Mouse (Mus musculus): Measurements from ENCODE around the gene Plb1. TPM values are rescaled to one million over a fixed set of nuclear protein-coding genes. Genes with fewer than 3 reads are reported as not detected.

Plb1 gene
- polyA plus RNA-seq, 1 experiment from 2014 or later = not detected

DNA sequence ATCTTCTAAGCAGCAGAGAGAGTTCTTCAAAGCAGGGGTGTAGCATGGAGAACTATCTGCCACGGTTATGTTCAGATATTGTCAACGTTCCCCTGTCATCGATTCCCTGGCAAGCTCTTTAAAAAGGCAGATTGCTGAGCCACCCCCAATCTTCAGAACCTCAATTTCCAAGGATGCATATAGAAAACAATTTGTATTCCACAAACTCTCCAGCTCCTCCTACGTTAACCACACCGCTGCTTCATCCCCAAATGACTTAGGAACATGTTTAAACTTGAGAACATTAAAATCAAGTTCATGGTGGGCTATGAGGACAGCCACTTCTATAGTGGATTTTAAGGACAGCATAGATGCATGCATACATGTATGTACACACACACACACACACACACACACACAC lies 138.7 kb downstream of the Plb1 start:
- Histone ChIP-seq H3K27me3 (replicated peaks) (no peaks in the 10 kb centered on the region), H3K9me3 (no peaks in the 10 kb centered on the region), H3K36me3 (no peaks in the 10 kb centered on the region), H3K9ac (no peak overlapping the region), H3K4me3 (no peak overlapping the region), H3K4me2 (replicated peaks) (no peak overlapping the region), H3K27ac (no peak overlapping the region), H3K4me1 (no peaks in the 10 kb centered on the region)
- no peak for ATAC-seq (ENCODE audit: low FRiP score, low read depth)
- WGBS = 91% methylated on average over 5 of the region's 5 CpGs

DNA sequence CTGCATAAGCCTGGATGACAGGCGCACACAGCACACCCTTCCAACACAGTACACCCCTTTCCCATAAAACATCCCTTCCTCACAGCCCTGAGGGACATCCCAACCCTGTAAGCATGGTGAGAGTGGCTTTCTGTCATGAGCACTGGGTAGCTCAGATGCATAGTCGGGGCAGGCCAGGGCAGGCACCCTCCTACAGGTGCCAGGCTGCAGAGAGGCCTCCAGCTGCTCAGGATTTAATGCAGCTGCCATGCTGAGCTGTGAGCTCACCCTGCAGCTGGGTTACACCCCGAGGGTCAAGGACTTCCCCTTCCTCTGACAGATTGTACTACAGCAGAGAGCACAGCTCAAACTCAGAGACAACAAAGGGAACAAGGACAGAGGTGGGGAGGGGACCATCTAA lies 146.0 kb downstream of the Plb1 start:
- no peak overlapping the region for H3K9ac ChIP-seq
- ATAC-seq (ENCODE audit: low FRiP score, low read depth) = no peak
- H3K4me3 ChIP-seq = no peak overlapping the region
- H3K36me3 ChIP-seq = no peaks in the 10 kb centered on the region
- H3K9me3 ChIP-seq = no peaks in the 10 kb centered on the region
- WGBS = 51% methylated on average over 3 of the region's 3 CpGs
- H3K4me2 ChIP-seq (replicated peaks) = no peak overlapping the region
- H3K4me1 ChIP-seq = no peaks in the 10 kb centered on the region
- H3K27me3 ChIP-seq (replicated peaks) = no peaks in the 10 kb centered on the region
- H3K27ac ChIP-seq = no peak overlapping the region

DNA sequence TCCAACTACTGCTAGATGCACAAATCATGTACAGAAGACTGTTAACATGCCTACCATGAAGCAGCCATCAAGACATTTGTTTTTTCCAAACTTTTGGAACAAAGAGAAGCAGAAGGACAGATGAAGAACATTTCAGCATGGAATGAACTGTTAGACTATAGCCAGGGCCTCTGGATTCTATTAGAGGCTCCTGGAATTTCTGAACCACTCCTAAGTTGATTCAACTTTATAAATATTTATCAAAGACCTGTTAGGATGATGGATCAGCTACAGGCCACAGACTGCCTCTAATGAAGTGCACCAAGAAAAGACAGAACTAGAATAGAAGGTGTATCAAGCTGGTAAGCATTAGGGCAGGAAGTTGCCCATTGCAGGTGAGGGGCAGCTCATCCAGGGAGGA lies 156.1 kb downstream of the Plb1 start:
- H3K9me3 ChIP-seq = no peaks in the 10 kb centered on the region
- no peaks in the 10 kb centered on the region for H3K36me3 ChIP-seq
- H3K27ac ChIP-seq = no peak overlapping the region
- H3K9ac ChIP-seq = no peak overlapping the region
- H3K4me2 ChIP-seq (replicated peaks) = no peak overlapping the region
- no peaks in the 10 kb centered on the region for H3K27me3 ChIP-seq (replicated peaks)
- H3K4me1 ChIP-seq = no peaks in the 10 kb centered on the region
- ATAC-seq (ENCODE audit: low FRiP score, low read depth) = no peak
- no peak overlapping the region for H3K4me3 ChIP-seq

DNA sequence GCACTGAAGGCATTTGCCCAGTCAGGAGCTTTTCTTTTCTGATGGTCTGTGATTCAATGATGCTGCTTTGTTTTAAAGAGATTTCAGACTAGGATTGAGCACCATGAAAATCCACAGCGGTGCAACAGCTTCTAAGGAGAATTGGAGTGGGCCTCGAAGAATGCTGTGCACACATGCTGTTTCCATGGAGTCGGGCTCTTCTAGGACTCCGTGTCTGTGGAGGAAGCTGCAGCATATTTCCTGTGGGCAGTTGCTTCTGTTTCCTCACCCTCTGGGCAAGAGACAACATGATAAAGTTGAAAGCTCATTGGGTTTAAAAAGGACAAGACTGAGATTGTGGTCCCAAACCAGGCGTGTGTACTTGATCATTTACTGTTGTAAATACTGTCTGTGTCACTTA lies 157.8 kb downstream of the Plb1 start:
- H3K36me3 ChIP-seq = no peaks in the 10 kb centered on the region
- H3K27ac ChIP-seq = no peak overlapping the region
- ATAC-seq (ENCODE audit: low FRiP score, low read depth) = no peak
- no peak overlapping the region for H3K4me3 ChIP-seq
- 77% methylated on average over 5 of the region's 5 CpGs for WGBS
- no peaks in the 10 kb centered on the region for H3K27me3 ChIP-seq (replicated peaks)
- no peak overlapping the region for H3K4me2 ChIP-seq (replicated peaks)
- no peaks in the 10 kb centered on the region for H3K9me3 ChIP-seq
- no peaks in the 10 kb centered on the region for H3K4me1 ChIP-seq
- H3K9ac ChIP-seq = no peak overlapping the region

DNA sequence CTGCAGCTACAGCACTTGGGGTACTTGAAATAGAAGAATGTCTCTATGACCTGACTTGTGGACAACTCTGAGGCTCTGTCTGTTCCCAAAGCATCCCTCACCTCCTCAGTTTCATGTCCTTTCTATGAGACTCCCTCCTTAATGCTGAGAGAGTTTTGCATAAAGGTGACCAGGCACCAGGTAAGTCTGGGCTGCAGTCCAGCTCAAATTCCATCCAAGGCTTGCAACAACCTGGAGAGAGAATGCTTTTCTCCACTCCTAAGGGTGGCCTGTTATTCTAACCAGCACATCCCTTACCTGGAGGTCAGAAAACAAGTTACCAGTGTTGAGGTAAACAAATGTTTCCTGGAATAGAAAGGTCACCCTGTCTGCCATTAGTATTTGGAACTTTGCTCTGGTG lies 159.8 kb downstream of the Plb1 start:
- Histone ChIP-seq H3K9ac (no peak overlapping the region), H3K27me3 (replicated peaks) (no peaks in the 10 kb centered on the region), H3K9me3 (no peaks in the 10 kb centered on the region), H3K4me3 (no peak overlapping the region), H3K4me2 (replicated peaks) (no peak overlapping the region), H3K36me3 (no peaks in the 10 kb centered on the region), H3K4me1 (no peaks in the 10 kb centered on the region), H3K27ac (no peak overlapping the region)
- ATAC-seq (ENCODE audit: low FRiP score, low read depth) = no peak

DNA sequence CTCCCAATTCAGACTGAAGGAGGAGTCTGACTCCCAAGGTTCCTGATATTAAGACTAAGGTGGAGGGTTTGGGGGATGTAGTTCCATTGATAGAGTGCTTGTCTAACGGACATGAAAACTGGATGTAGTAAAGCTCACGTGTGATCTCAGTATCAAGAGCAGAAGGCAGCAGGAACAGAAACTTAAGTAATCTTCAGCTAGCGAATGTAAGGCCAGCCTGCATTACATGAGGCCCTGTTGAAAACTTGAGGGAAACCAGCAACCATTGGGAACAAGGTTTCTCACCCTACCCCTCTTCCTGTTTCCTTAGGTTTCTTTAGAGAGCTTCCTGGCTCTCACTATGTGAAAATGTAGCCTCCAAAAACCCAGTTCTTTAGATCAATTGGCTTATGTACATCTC lies 162.1 kb downstream of the Plb1 start:
- no peak for ATAC-seq (ENCODE audit: low FRiP score, low read depth)
- Histone ChIP-seq H3K36me3 (no peaks in the 10 kb centered on the region), H3K9me3 (no peaks in the 10 kb centered on the region), H3K4me3 (no peak overlapping the region), H3K4me2 (replicated peaks) (no peak overlapping the region), H3K27ac (no peak overlapping the region), H3K27me3 (replicated peaks) (no peaks in the 10 kb centered on the region), H3K4me1 (no peaks in the 10 kb centered on the region), H3K9ac (no peak overlapping the region)
- 88% methylated on average over 3 of the region's 3 CpGs for WGBS

DNA sequence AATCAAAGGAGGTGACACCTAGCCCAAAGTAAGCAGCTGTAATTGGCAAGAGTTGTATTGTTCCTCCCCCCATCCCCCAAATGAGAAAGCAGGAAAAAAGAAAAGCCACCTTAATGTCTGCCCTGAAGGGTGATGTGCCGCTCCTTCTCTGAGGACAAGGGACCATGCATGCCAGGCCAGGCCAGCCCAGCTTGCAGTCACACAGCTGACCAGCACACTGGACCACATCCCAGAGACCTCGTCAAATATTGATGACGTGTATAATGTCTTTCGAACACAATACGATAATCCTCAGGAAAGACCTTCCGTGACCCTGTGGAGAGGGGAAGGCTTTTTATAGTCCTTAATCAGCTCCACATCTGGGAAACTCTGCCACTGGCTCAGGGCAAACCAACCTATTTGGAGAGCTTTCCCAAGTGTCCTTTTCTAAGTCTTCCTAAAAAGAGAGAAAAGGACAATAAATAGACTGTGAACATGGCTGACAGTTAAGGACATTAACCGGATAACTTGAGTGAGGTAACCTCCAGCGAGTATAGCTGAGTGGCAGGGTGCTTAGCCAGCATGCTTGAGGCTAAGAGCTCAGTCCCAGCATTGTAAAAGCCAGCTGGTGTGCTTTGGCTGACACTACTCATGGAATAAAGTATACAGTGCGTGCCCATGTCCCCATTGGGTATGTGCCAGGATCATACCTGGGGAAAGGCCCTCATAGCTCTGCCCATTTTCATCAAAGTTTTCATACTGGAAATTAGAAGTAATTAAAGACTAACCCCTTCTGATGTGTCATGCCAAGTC lies 162.8 kb downstream of the Plb1 start:
- Histone ChIP-seq H3K4me2 (replicated peaks) (no peak overlapping the region), H3K4me1 (no peaks in the 10 kb centered on the region), H3K9me3 (no peaks in the 10 kb centered on the region), H3K9ac (no peak overlapping the region), H3K4me3 (no peak overlapping the region), H3K27me3 (replicated peaks) (no peaks in the 10 kb centered on the region), H3K27ac (no peak overlapping the region), H3K36me3 (no peaks in the 10 kb centered on the region)
- ATAC-seq (ENCODE audit: low FRiP score, low read depth) = no peak
- WGBS = 72% methylated on average over 9 of the region's 9 CpGs

DNA sequence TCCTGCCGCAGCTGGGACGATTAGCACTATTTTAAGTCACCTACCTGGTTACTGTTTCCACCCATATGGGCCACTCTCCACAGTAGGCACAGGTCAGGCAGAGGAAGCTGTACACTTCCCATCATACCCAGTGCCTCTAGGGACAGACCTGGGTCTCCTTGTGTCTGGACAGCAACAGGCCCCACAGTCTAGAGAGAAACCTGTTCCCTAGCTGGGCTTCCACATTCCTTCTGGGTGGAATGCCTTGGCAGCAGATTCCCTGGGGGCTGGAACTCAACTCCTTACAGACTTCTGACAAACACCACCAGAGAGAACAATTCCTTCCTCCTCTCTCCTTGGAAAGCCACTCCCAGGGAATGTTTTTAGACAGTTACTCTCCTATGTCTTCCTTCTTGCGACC lies 165.2 kb downstream of the Plb1 start:
- H3K27ac ChIP-seq = no peak overlapping the region
- no peaks in the 10 kb centered on the region for H3K9me3 ChIP-seq
- no peaks in the 10 kb centered on the region for H3K36me3 ChIP-seq
- no peak overlapping the region for H3K4me3 ChIP-seq
- no peaks in the 10 kb centered on the region for H3K27me3 ChIP-seq (replicated peaks)
- H3K4me2 ChIP-seq (replicated peaks) = no peak overlapping the region
- 88% methylated on average over 3 of the region's 3 CpGs for WGBS
- H3K9ac ChIP-seq = no peak overlapping the region
- H3K4me1 ChIP-seq = no peaks in the 10 kb centered on the region
- no peak for ATAC-seq (ENCODE audit: low FRiP score, low read depth)

DNA sequence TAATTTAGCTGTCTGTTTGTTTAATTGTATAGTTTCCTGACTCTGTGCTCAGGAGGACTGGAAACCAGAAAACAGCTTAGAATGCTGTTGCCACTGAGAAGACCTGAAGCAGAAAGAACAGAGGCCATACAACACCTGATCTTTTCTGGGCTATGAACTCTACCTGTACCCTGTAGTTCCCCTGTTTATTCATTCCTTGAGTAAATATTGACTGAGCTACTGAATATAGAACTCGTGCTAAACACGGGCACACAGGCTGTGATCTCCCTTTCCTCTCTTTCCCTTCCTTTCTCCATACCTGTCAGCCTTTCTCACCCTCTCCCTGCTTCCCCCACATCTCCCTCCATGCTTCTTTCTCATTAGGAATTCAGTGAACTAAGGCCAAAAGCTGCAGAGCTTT lies 168.4 kb downstream of the Plb1 start:
- no peaks in the 10 kb centered on the region for H3K4me1 ChIP-seq
- no peak overlapping the region for H3K4me3 ChIP-seq
- no peak overlapping the region for H3K9ac ChIP-seq
- H3K9me3 ChIP-seq = no peaks in the 10 kb centered on the region
- no peak for ATAC-seq (ENCODE audit: low FRiP score, low read depth)
- H3K27me3 ChIP-seq (replicated peaks) = no peaks in the 10 kb centered on the region
- WGBS = 81% methylated on average over 2 of the region's 2 CpGs
- H3K36me3 ChIP-seq = no peaks in the 10 kb centered on the region
- no peak overlapping the region for H3K4me2 ChIP-seq (replicated peaks)
- H3K27ac ChIP-seq = no peak overlapping the region

DNA sequence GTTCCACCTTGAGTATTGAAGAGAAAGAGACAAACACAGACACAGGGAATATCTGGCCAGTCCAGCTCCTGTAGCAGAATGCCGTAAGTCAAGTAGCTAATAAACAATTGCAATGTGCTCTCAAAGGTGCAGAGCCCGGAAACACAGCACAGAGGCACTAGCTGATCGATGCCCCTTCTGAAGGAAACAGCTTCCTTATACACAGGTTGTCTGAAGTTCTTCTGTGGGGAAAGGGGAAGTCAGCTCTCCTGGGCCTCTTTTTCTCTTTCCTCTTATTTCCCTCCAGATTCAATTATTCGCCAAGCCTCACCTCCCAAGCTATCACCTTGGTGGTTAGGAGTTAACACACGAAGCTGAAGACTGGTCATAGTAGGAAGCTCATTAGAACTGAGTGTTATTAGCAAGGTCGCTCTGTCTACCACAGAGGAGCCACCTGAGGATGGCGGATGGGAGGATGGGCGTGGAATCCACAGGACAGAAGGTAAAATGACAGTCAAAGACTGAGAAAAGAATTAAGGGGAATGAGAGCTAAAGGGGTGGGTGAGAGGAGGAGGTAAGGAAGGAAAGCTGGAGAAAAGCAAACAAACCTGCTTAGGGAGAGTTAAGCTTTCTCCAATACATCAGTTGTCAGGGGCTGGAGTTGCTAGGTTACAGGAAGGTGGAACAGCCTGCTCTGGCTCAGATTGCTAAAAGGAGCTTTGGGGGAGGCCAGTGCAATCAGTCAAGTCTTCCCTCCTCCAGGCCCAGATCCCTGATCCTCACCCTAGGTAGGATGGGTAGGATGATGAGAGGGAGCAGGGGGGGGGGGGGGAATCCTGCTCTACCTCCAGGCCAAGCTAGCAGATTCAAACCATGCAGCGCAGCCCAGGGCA lies 170.8 kb downstream of the Plb1 start:
- WGBS = 83% methylated on average over 9 of the region's 9 CpGs
- H3K4me3 ChIP-seq = no peak overlapping the region
- no peak for ATAC-seq (ENCODE audit: low FRiP score, low read depth)
- H3K4me1 ChIP-seq = no peaks in the 10 kb centered on the region
- H3K4me2 ChIP-seq (replicated peaks) = no peak overlapping the region
- no peak overlapping the region for H3K27ac ChIP-seq
- H3K9me3 ChIP-seq = no peaks in the 10 kb centered on the region
- no peaks in the 10 kb centered on the region for H3K27me3 ChIP-seq (replicated peaks)
- no peaks in the 10 kb centered on the region for H3K36me3 ChIP-seq
- H3K9ac ChIP-seq = no peak overlapping the region

DNA sequence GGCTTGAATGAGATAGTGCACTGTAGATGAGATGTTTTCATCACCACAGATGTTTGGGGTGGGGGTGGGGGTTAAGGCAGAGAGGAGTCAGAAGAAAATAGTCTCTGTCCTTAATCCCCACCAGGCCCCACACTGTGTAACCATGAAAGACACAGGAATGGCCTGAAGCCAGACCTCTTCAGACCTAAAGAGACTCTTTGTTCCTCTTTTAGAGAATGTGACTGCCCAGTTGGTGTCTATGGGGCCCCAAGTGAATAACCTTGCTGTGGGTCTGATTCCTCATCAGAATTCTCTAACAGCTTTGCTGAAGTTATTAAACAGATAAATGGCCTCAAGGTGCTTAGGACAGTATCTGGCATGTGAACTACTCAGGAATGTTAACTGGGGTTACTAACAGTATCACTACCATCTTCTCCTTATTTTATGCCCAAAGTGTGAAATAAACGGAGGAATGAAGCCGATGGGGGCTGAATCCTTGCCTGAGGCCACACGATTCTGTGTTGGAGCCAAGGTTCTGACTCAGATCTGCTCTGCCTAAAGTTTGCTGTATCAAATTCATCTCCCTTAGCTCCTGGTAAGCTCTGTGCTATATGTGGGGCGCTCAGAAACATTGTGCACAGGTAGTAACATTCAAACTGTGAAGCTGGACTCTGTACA lies 172.8 kb downstream of the Plb1 start:
- ATAC-seq (ENCODE audit: low FRiP score, low read depth) = no peak
- no peaks in the 10 kb centered on the region for H3K36me3 ChIP-seq
- no peaks in the 10 kb centered on the region for H3K9me3 ChIP-seq
- H3K4me2 ChIP-seq (replicated peaks) = no peak overlapping the region
- H3K27ac ChIP-seq = no peak overlapping the region
- no peak overlapping the region for H3K9ac ChIP-seq
- H3K4me3 ChIP-seq = no peak overlapping the region
- 80% methylated on average over 4 of the region's 4 CpGs for WGBS
- no peaks in the 10 kb centered on the region for H3K4me1 ChIP-seq
- no peaks in the 10 kb centered on the region for H3K27me3 ChIP-seq (replicated peaks)

DNA sequence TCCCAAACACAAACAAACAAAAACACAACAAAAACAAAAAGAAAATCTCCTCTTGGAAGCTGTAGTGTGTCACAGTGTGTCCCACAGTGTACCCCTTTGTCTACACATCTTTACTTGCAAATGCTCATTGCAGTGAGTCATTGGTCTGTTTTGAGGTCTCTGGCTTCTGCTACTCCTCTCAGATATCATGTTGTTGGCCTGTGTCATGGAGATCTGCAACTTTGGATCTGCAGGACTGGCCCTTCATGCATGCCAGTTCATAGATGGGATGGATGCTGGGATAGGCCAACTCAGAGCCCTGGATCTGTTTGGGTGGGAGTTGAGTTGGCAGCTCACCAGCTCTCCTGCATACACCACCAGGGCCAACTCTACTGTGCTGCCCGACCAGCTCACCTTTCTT lies 176.3 kb downstream of the Plb1 start:
- H3K4me1 ChIP-seq = no peaks in the 10 kb centered on the region
- H3K9me3 ChIP-seq = no peaks in the 10 kb centered on the region
- no peak overlapping the region for H3K27ac ChIP-seq
- H3K4me2 ChIP-seq (replicated peaks) = no peak overlapping the region
- H3K36me3 ChIP-seq = no peaks in the 10 kb centered on the region
- H3K9ac ChIP-seq = no peak overlapping the region
- ATAC-seq (ENCODE audit: low FRiP score, low read depth) = no peak
- H3K4me3 ChIP-seq = no peak overlapping the region
- 86% methylated on average over 1 of the region's 1 CpGs for WGBS
- no peaks in the 10 kb centered on the region for H3K27me3 ChIP-seq (replicated peaks)
